Mouse (Mus musculus): Measurements from ENCODE around the gene Zfp109.
A peak's percentile ranks its signal among the peaks of the same experiment; 100 is the strongest.
"Not testable (repeated sequence)": the region's sequence is repeated elsewhere in the genome, so short reads cannot be mapped to it uniquely, and the experiment has no call there.

Gene Zfp109

GRCm38 (mm10) chr7:24237040-24237791, at the start of gene Zfp109:
Zfp109 (minus strand) TSS chr7:24237560.
- Histone ChIP-seq H3K4me3 (replicated peaks; ENCODE audit: low read length) (peak within 1 kb of the TSS; percentile 87), H3K36me3 (ENCODE audit: insufficient read depth, low read length) (peaks cover 13% of the 10 kb centered on the region), H3K9me3 (ENCODE audit: low read length) (no peaks in the 10 kb centered on the region), H3K27me3 (ENCODE audit: insufficient read depth, low read length) (peaks cover 9% of the 10 kb centered on the region), H3K4me1 (replicated peaks; ENCODE audit: low read depth, low read length) (peaks cover 8% of the 10 kb centered on the region)
- no peak for TF ChIP-seq NANOG (IDR thresholded peaks at IDR 0.05; ENCODE audit: borderline replicate concordance, low read length)
- TF ChIP-seq CTCF (conservative IDR thresholded peaks at IDR 0.05; ENCODE audit: low read length): no peak
- no peak for TF ChIP-seq POU5F1 (IDR thresholded peaks at IDR 0.05; ENCODE audit: borderline replicate concordance, low read length)

GRCm38 (mm10) chr7:24286916-24287315, 49.6 kb upstream of the Zfp109 start:
- Histone ChIP-seq H3K4me3 (replicated peaks; ENCODE audit: low read length) (no peak overlapping the region), H3K36me3 (ENCODE audit: insufficient read depth, low read length) (0 out of 2 replicates have a peak, but pooled peaks cover 7% of the 10 kb centered on the region), H3K4me1 (replicated peaks; ENCODE audit: low read depth, low read length) (peaks cover 12% of the 10 kb centered on the region), H3K9me3 (ENCODE audit: low read length) (no peaks in the 10 kb centered on the region), H3K27me3 (ENCODE audit: insufficient read depth, low read length) (peaks cover 14% of the 10 kb centered on the region)
- TF ChIP-seq CTCF (conservative IDR thresholded peaks at IDR 0.05; ENCODE audit: low read length) (no peak), POU5F1 (IDR thresholded peaks at IDR 0.05; ENCODE audit: borderline replicate concordance, low read length) (no peak), NANOG (IDR thresholded peaks at IDR 0.05; ENCODE audit: borderline replicate concordance, low read length) (no peak)

GRCm38 (mm10) chr7:24286090-24286489, 48.7 kb upstream of the Zfp109 start:
- Histone ChIP-seq H3K9me3 (ENCODE audit: low read length) (no peaks in the 10 kb centered on the region), H3K4me1 (replicated peaks; ENCODE audit: low read depth, low read length) (peaks cover 11% of the 10 kb centered on the region), H3K4me3 (replicated peaks; ENCODE audit: low read length) (no peak overlapping the region), H3K36me3 (ENCODE audit: insufficient read depth, low read length) (0 out of 2 replicates have a peak, but pooled peaks cover 2% of the 10 kb centered on the region), H3K27me3 (ENCODE audit: insufficient read depth, low read length) (peaks cover 8% of the 10 kb centered on the region)
- TF ChIP-seq POU5F1 (IDR thresholded peaks at IDR 0.05; ENCODE audit: borderline replicate concordance, low read length) (no peak), NANOG (IDR thresholded peaks at IDR 0.05; ENCODE audit: borderline replicate concordance, low read length) (no peak), CTCF (conservative IDR thresholded peaks at IDR 0.05; ENCODE audit: low read length) (peak; percentile 19; the same call in 1 of the 2 replicates)

GRCm38 (mm10) chr7:24280858-24281145, 43.4 kb upstream of the Zfp109 start:
- no peaks in the 10 kb centered on the region for H3K27me3 ChIP-seq (ENCODE audit: insufficient read depth, low read length)
- H3K36me3 ChIP-seq (ENCODE audit: insufficient read depth, low read length): 0 out of 2 replicates have a peak, but pooled peaks cover 3% of the 10 kb centered on the region
- H3K4me1 ChIP-seq (replicated peaks; ENCODE audit: low read depth, low read length): peaks cover 42% of the 10 kb centered on the region
- H3K4me3 ChIP-seq (replicated peaks; ENCODE audit: low read length): peak overlapping the region; percentile 70
- H3K9me3 ChIP-seq (ENCODE audit: low read length): no peaks in the 10 kb centered on the region
- TF ChIP-seq CTCF (conservative IDR thresholded peaks at IDR 0.05; ENCODE audit: low read length): no peak
- TF ChIP-seq POU5F1 (IDR thresholded peaks at IDR 0.05; ENCODE audit: borderline replicate concordance, low read length): no peak
- no peak for TF ChIP-seq NANOG (IDR thresholded peaks at IDR 0.05; ENCODE audit: borderline replicate concordance, low read length)

- TF ChIP-seq NANOG (IDR thresholded peaks at IDR 0.05; ENCODE audit: borderline replicate concordance, low read length) (no peak), CTCF (conservative IDR thresholded peaks at IDR 0.05; ENCODE audit: low read length) (no peak), POU5F1 (IDR thresholded peaks at IDR 0.05; ENCODE audit: borderline replicate concordance, low read length) (no peak)
- Histone ChIP-seq H3K36me3 (ENCODE audit: insufficient read depth, low read length) (0 out of 2 replicates have a peak, but pooled peaks cover 3% of the 10 kb centered on the region), H3K4me1 (replicated peaks; ENCODE audit: low read depth, low read length) (peaks cover 42% of the 10 kb centered on the region), H3K9me3 (ENCODE audit: low read length) (no peaks in the 10 kb centered on the region), H3K27me3 (ENCODE audit: insufficient read depth, low read length) (no peaks in the 10 kb centered on the region), H3K4me3 (replicated peaks; ENCODE audit: low read length) (peak overlapping the region; percentile 70)
Measured at GRCm38 (mm10) chr7:24280031-24280857, 42.9 kb upstream of the Zfp109 start.

- H3K27me3 ChIP-seq (ENCODE audit: insufficient read depth, low read length): not testable (repeated sequence)
Measured at GRCm38 (mm10) chr7:24278771-24279170, 41.4 kb upstream of the Zfp109 start.

GRCm38 (mm10) chr7:24274456-24274855, 37.1 kb upstream of the Zfp109 start:
- peaks cover 31% of the 10 kb centered on the region for H3K4me1 ChIP-seq (replicated peaks; ENCODE audit: low read depth, low read length)
- H3K36me3 ChIP-seq (ENCODE audit: insufficient read depth, low read length): peaks cover 23% of the 10 kb centered on the region
- H3K27me3 ChIP-seq (ENCODE audit: insufficient read depth, low read length): no peaks in the 10 kb centered on the region
- no peaks in the 10 kb centered on the region for H3K9me3 ChIP-seq (ENCODE audit: low read length)
- no peak overlapping the region for H3K4me3 ChIP-seq (replicated peaks; ENCODE audit: low read length)
- TF ChIP-seq NANOG (IDR thresholded peaks at IDR 0.05; ENCODE audit: borderline replicate concordance, low read length) (no peak), POU5F1 (IDR thresholded peaks at IDR 0.05; ENCODE audit: borderline replicate concordance, low read length) (no peak), CTCF (conservative IDR thresholded peaks at IDR 0.05; ENCODE audit: low read length) (no peak)

More at GRCm38 (mm10) chr7:24278771-24279170, 41.4 kb upstream of the Zfp109 start:
- TF ChIP-seq NANOG (IDR thresholded peaks at IDR 0.05; ENCODE audit: borderline replicate concordance, low read length): peak; percentile 42; the same call in 1 of the 2 replicates
- H3K4me3 ChIP-seq (replicated peaks; ENCODE audit: low read length): peak overlapping the region; percentile 54
- peaks cover 14% of the 10 kb centered on the region for H3K36me3 ChIP-seq (ENCODE audit: insufficient read depth, low read length)
- not testable (repeated sequence) for H3K9me3 ChIP-seq (ENCODE audit: low read length)
- H3K4me1 ChIP-seq (replicated peaks; ENCODE audit: low read depth, low read length): peaks cover 42% of the 10 kb centered on the region

- H3K4me3 ChIP-seq (replicated peaks; ENCODE audit: low read length): no peak overlapping the region
- H3K36me3 ChIP-seq (ENCODE audit: insufficient read depth, low read length): peaks cover 20% of the 10 kb centered on the region
- peaks cover 27% of the 10 kb centered on the region for H3K4me1 ChIP-seq (replicated peaks; ENCODE audit: low read depth, low read length)
- no peak for TF ChIP-seq POU5F1 (IDR thresholded peaks at IDR 0.05; ENCODE audit: borderline replicate concordance, low read length)
- TF ChIP-seq NANOG (IDR thresholded peaks at IDR 0.05; ENCODE audit: borderline replicate concordance, low read length): no peak
- TF ChIP-seq CTCF (conservative IDR thresholded peaks at IDR 0.05; ENCODE audit: low read length): no peak
- H3K9me3 ChIP-seq (ENCODE audit: low read length): no peaks in the 10 kb centered on the region
- no peaks in the 10 kb centered on the region for H3K27me3 ChIP-seq (ENCODE audit: insufficient read depth, low read length)
Measured at GRCm38 (mm10) chr7:24271191-24271590, 33.8 kb upstream of the Zfp109 start.

All from E14TG2a.4 (cell line).